Mouse (Mus musculus) thymus, adult 2 months (tissue): ENCODE results near the gene Slc9a9. TPM values are rescaled to one million over a fixed set of nuclear protein-coding genes. Genes with fewer than 3 reads are reported as not detected.
"Not testable (repeated sequence)": the region's sequence is repeated elsewhere in the genome, so short reads cannot be mapped to it uniquely, and the experiment has no call there.

ENCODE experiments used
- DNase-seq: peaks from one replicate; pipeline ENCODE4 v3.0.0; 2021
- H3K27ac ChIP-seq: fragments of 200-500 bp; 2 replicates; pipeline ENCODE4 v1.5.1; 2012; ENCODE audit warnings: low read length, control low read depth; ENCODE audit not compliant: control insufficient read depth, insufficient read depth
- H3K27me3 ChIP-seq: fragments of 200-500 bp; 2 replicates; pipeline ENCODE4 v1.6.1; 2012; ENCODE audit warnings: mild to moderate bottlenecking, low read length, moderate library complexity, mixed read lengths; ENCODE audit not compliant: control insufficient read depth, insufficient read depth
- H3K36me3 ChIP-seq: fragments of 200-500 bp; 2 replicates; pipeline ENCODE4 v1.6.1; 2012; ENCODE audit warnings: mild to moderate bottlenecking, low read length, moderate library complexity; ENCODE audit not compliant: control insufficient read depth, insufficient read depth
- H3K4me1 ChIP-seq: fragments of 200-500 bp; replicated peaks from 2 replicates; pipeline ENCODE4 v1.6.1; 2012; ENCODE audit warnings: low read length; ENCODE audit not compliant: control insufficient read depth, insufficient read depth
- H3K4me3 ChIP-seq: fragments of 200-500 bp; 2 replicates; pipeline ENCODE4 v1.5.1; 2012; ENCODE audit warnings: mild to moderate bottlenecking, low read length, control low read depth, moderate library complexity; ENCODE audit not compliant: control insufficient read depth, insufficient read depth
- CTCF ChIP-seq: fragments of 200-500 bp; IDR thresholded peaks from 2 replicates; pipeline ENCODE4 v1.5.1; 2012; ENCODE audit warnings: mild to moderate bottlenecking, control low read depth, low read length, moderate library complexity, borderline replicate concordance; ENCODE audit not compliant: control insufficient read depth, poor library complexity, insufficient read depth; ENCODE audit errors: extremely low read depth
- POLR2A ChIP-seq: fragments of 200-500 bp; IDR thresholded peaks from 2 replicates; pipeline ENCODE4 v1.6.1; 2012; ENCODE audit warnings: mild to moderate bottlenecking, low read length, control low read depth, moderate library complexity; ENCODE audit not compliant: control insufficient read depth, poor library complexity, insufficient read depth; ENCODE audit errors: extremely low read depth
- WGBS: fragments of 180-500 bp; shearing (Covaris S2); methylation state at CpG from one replicate; pipeline ENCODE4 v1.1.7; 2018; 5-methylcytosine and 5-hydroxymethylcytosine counted together
- polyA plus RNA-seq: library from polyadenylated mRNA; depleted of rRNA; stranded (reverse); fragments of >200 nt; gene quantifications from 2 replicates; pipeline ENCODE4 v1.2.3, GENCODE M21; 2012; rRNA removed

The Slc9a9 gene
- polyA plus RNA-seq = 43.5 and 49.7 TPM in 2 replicates

DNA sequence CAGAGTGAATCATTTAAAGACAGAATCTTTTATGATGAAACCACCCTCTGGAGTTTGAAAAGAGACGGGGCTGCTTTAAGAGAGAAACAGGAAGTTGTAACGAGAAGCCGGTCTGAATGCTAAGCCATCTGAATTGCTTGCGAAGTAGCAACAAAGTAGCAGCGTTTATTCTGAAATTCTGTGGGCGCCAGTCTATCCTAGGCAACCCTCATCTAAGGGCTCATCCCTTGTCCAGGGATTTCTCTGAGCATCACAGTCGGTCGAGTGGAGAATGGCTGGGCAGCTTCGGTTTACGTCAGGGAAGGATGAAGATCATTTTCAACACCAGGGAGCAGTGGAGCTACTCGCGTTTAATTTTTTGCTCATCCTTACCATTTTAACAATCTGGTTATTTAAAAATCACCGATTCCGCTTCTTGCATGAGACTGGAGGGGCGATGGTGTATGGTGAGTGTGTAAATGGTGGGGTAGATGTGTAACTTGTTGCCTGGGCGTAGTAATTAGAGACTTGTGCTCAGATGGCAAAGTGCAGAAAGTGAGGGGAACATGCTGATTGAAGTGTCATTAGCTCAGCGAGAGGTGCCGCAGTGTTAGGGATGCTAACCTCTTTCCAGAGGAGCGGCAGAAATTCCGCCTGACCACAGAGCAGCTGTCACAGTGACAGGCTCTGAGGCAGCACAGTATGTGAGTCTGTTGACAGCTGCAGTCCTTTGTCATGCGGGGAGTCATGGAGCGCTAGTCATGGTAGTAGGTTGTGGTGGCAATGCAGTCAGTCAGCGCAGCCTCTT is at the start of gene Slc9a9:
Slc9a9 (plus strand) TSS at position 119 of the 787 bp plus-strand sequence.
- DNase-seq = peak; percentile 65

DNA sequence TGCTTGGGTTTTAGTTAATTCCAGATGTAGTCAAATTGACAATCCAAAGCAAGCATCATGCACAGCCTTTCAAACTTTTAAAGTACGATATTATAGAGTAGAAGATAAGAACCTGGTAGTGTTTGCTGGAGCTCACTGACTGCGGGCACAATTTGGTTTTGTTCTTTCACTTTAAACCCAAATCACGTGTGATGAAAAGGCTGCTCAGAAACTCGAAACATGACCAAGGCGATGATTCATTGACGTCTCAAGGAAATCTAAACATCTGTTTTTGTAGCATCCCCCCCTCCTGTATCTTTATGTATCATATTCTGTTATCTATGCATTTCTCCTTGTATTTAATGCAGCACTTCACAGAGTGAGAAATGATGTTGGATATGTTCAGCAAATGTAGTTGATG is 49.4 kb upstream of the Slc9a9 start:
- 19% methylated on average over 6 of the region's 6 CpGs for WGBS
- Histone ChIP-seq H3K27ac (no peak overlapping the region), H3K27me3 (no peaks in the 10 kb centered on the region), H3K36me3 (no peaks in the 10 kb centered on the region), H3K4me3 (no peak overlapping the region), H3K4me1 (peaks cover 16% of the 10 kb centered on the region)
- no peak for DNase-seq
- no peak for TF ChIP-seq POLR2A
- no peak for TF ChIP-seq CTCF

More for the DNA sequence above, at the start of gene Slc9a9:
- WGBS = under 1% methylated on average over 23 of the region's 23 CpGs
- no peaks in the 10 kb centered on the region for H3K27me3 ChIP-seq
- TF ChIP-seq CTCF = no peak
- peak; percentile 52; the same call in 1 of the 2 replicates for TF ChIP-seq POLR2A
- H3K4me3 ChIP-seq = peak within 1 kb of the TSS; percentile 71
- peak within 1 kb of the TSS; percentile 97 for H3K27ac ChIP-seq
- H3K4me1 ChIP-seq = peaks cover 32% of the 10 kb centered on the region
- H3K36me3 ChIP-seq = no peaks in the 10 kb centered on the region; the same call in 1 of the 2 replicates

DNA sequence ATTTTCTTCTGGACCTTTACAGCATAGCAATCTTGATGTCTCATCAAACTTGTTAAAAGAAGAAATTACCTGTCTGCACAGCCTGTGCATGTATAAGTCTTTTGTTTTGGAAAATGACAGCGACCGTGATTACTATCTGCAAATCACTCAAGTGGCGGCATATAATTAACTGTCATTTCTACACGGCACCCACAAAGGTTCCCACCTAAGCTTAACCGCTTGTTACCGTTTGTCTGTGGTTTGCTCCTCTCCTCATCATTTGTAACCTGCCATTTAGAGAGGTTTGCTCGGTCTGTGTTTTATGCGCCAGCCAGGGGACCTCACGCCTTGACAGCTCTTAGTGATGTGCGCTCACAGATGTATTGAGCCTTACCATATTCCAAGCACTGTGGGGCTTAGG is 48.9 kb upstream of the Slc9a9 start:
- Histone ChIP-seq H3K27ac (peak overlapping the region; percentile 61), H3K4me1 (peaks cover 16% of the 10 kb centered on the region), H3K27me3 (no peaks in the 10 kb centered on the region), H3K4me3 (no peak overlapping the region), H3K36me3 (no peaks in the 10 kb centered on the region)
- WGBS = 17% methylated on average over 10 of the region's 10 CpGs
- DNase-seq = peak; percentile 35
- TF ChIP-seq POLR2A (no peak), CTCF (no peak)

DNA sequence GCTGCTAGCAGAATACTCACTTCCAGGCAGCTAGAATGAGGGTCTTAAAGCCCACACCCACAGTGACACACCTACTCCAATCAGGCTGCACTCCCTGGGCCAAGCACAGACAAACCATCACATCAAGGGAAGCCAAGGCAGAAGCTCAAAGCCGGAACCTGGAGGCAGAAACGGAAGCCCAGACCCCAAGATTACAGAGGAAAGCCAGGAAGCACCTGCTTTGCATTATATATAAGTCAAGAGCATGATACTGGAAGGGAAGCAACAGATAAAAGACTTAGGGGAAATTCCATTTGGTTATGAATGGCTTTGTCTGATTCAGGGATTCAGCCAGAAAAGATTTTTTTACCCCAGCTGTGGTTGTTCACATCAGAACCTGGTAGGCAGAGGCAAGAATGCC is 47.8 kb upstream of the Slc9a9 start:
- H3K27me3 ChIP-seq = no peaks in the 10 kb centered on the region
- 13% methylated on average over 2 of the region's 2 CpGs for WGBS
- no peaks in the 10 kb centered on the region for H3K36me3 ChIP-seq
- peaks cover 16% of the 10 kb centered on the region for H3K4me1 ChIP-seq
- TF ChIP-seq POLR2A (no peak), CTCF (no peak)
- H3K27ac ChIP-seq = peak overlapping the region; percentile 31
- no peak overlapping the region for H3K4me3 ChIP-seq
- peak; percentile 24 for DNase-seq

DNA sequence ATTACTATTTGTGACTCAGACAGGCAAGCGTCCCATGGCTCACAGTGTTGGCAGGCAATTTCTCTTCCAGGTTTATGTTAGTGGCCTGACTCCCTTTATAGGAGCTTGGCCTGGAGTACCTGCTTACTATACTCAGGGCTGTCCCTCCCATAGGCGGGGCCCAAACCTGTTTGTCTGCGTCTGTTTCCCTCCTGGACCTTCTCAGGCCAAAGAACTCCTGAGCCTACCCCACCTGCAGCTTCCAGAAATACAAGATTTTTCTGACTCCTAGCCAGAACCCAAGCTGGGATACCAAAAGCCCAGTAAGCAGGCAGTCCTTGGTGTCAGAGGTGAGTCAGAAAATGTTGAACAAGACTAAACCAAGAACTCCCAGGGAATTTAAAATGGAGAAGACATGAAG is 43.0 kb upstream of the Slc9a9 start:
- H3K4me1 ChIP-seq = peaks cover 6% of the 10 kb centered on the region
- no peak overlapping the region for H3K27ac ChIP-seq
- DNase-seq = no peak
- WGBS = 95% methylated on average over 3 of the region's 3 CpGs
- TF ChIP-seq CTCF (no peak), POLR2A (no peak)
- no peaks in the 10 kb centered on the region for H3K36me3 ChIP-seq
- H3K4me3 ChIP-seq = no peak overlapping the region
- no peaks in the 10 kb centered on the region for H3K27me3 ChIP-seq

DNA sequence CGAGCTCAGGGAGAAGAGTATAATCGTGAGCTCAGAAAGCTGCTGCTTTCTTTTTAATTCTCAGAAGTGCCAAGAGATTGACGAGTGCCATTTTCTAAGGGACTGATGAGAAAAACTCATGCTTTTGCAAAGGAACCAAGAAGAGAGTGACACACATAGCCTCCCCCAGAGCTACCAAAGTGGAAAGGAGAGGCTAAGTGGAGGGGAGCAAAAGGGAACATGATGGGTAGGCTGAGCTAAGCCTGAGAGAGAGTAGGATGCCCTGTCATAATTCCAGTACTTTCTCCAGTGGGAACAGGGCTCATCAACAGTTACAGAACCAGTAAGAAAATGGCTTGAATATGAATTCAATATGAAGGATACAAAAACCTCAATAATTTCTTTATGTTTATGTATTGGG is 40.8 kb upstream of the Slc9a9 start:
- no peak overlapping the region for H3K27ac ChIP-seq
- DNase-seq = no peak
- H3K36me3 ChIP-seq = no peaks in the 10 kb centered on the region
- no peaks in the 10 kb centered on the region for H3K27me3 ChIP-seq
- H3K4me1 ChIP-seq = no peaks in the 10 kb centered on the region
- 95% methylated on average over 3 of the region's 3 CpGs for WGBS
- no peak for TF ChIP-seq POLR2A
- TF ChIP-seq CTCF = no peak
- no peak overlapping the region for H3K4me3 ChIP-seq

DNA sequence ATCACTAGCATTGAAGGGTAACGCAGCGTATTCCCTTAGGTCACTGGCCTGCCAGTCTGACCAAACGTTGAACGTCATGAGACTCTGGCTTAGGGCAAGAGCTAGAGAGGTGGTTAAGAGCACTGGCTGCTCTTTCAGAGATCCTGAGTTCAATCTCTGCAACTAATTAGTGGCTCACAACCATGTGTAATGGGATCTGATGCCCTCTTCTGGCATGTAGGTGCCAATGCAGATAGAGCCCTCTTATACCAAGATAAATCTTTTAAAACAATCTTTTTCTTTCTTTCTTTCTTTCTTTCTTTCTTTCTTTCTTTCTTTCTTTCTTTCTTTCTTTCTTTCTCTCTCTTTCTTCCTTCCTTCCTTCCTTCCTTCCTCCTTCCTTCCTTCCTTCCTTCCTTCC is 35.4 kb upstream of the Slc9a9 start:
- not testable (repeated sequence) for DNase-seq
- WGBS = 97% methylated on average over 4 of the region's 4 CpGs

More for the DNA sequence above, 35.4 kb upstream of the Slc9a9 start:
- not testable (repeated sequence) for H3K4me3 ChIP-seq, H3K27me3 ChIP-seq, H3K4me1 ChIP-seq, H3K27ac ChIP-seq, H3K36me3 ChIP-seq
